Mouse (Mus musculus): Measurements from ENCODE around the gene Serhl.

Serhl gene

DNA sequence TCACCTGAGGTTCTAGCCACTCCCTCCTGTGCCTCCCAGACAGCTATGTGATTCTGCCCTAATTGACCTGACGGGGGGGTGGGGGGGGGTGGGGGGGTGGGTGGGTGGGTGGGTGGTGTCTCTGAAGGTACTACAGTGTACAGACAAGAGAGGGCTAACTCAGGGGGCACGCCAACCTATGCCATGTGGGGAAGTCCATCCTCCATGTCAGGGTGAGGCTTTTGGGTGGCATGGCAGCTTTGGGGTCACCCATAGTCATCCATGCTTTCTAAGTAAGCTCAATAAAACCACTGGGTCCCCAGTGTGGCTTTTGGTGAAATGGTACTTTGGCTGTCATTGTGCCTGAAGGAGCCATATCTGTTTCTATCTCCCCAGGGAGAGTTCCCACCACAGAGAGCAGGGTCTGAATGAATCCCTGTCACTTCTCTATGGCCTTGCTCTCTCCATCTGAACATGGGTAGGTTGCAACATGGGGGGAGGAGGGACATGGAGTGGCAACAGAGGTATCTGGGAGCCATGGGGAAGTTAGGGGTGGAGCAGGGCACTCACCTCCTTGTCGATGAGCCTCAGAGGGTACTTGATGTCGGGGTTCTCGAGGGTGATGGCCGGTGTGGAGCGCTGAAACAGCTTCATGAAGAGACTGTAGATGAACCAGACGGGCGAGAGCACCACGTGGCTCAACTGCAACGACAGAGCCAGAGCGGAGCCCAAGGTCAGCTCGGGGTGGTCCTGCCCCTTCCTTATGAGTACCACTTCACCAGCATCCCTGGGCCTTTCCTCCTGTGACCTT, 76.4 kb downstream of the Serhl start:
- DNase-seq = no peak
